In genomic region chrX:14352416-14352815, GRCm38 (mm10) we compare ENCODE assay signal across 32 mouse cellular contexts.
"Had no signal": no experiment of that assay in that cellular context is flagged by ENCODE, and none has a peak within 500 bp of the region (broad histone marks: within the 10 kb centered on the region; RNA-seq: fewer than 3 reads in every experiment).

No protein-coding gene starts in this region.

- H3K9me3 ChIP-seq: limb, embryonic 10.5 days; limb, embryonic 12.5 days; limb, embryonic 13.5 days; limb, embryonic 15.5 days; liver, embryonic 12.5 days; liver, embryonic 13.5 days; liver, embryonic 15.5 days; lung, embryonic 15.5 days; megakaryocyte, embryonic 14.5 days; midbrain, embryonic 10.5 days; midbrain, embryonic 12.5 days; midbrain, embryonic 13.5 days; midbrain, embryonic 15.5 days; neural tube, embryonic 12.5 days had no signal

- H3K27ac ChIP-seq: limb, embryonic 10.5 days; limb, embryonic 12.5 days; limb, embryonic 13.5 days; limb, embryonic 15.5 days; liver, embryonic 12.5 days; liver, embryonic 13.5 days; liver, embryonic 14.5 days; liver, embryonic 15.5 days; lung, embryonic 15.5 days; macrophage; midbrain, embryonic 10.5 days; midbrain, embryonic 12.5 days; midbrain, embryonic 13.5 days; midbrain, embryonic 15.5 days; neural tube, embryonic 12.5 days had no signal

- H3K4me3 ChIP-seq: limb, embryonic 10.5 days; limb, embryonic 12.5 days; limb, embryonic 13.5 days; limb, embryonic 15.5 days; liver, embryonic 12.5 days; liver, embryonic 13.5 days; liver, embryonic 15.5 days; lung, embryonic 15.5 days; megakaryocyte, embryonic 14.5 days; midbrain, embryonic 10.5 days; midbrain, embryonic 12.5 days; midbrain, embryonic 13.5 days; midbrain, embryonic 15.5 days; myocyte; neural tube, embryonic 12.5 days had no signal

- H3K36me3 ChIP-seq: limb, embryonic 10.5 days; limb, embryonic 12.5 days; limb, embryonic 13.5 days; limb, embryonic 15.5 days; liver, embryonic 12.5 days; liver, embryonic 13.5 days; liver, embryonic 15.5 days; lung, embryonic 15.5 days; midbrain, embryonic 10.5 days; midbrain, embryonic 12.5 days; midbrain, embryonic 13.5 days; midbrain, embryonic 15.5 days; neural tube, embryonic 12.5 days had no signal

- ATAC-seq: liver, embryonic 12.5 days; liver, postnatal 0 days; lung, postnatal 0 days; midbrain, embryonic 13.5 days; midbrain, embryonic 15.5 days; midbrain, embryonic 16.5 days had no signal

- H3K4me2 ChIP-seq: limb, embryonic 12.5 days; limb, embryonic 13.5 days; limb, embryonic 15.5 days; liver, embryonic 11.5 days; liver, embryonic 12.5 days; liver, embryonic 13.5 days; liver, embryonic 15.5 days; lung, embryonic 14.5 days; lung, embryonic 15.5 days; midbrain, embryonic 11.5 days; midbrain, embryonic 12.5 days; midbrain, embryonic 13.5 days; midbrain, embryonic 15.5 days; neural tube, embryonic 12.5 days had no signal

- H3K9ac ChIP-seq: limb, embryonic 12.5 days; limb, embryonic 13.5 days; limb, embryonic 15.5 days; liver, embryonic 12.5 days; liver, embryonic 13.5 days; liver, embryonic 14.5 days; liver, embryonic 15.5 days; liver, postnatal 0 days; lung, embryonic 14.5 days; lung, embryonic 15.5 days; midbrain, embryonic 12.5 days; midbrain, embryonic 13.5 days; midbrain, embryonic 15.5 days; neural tube, embryonic 12.5 days had no signal

- H3K4me1 ChIP-seq: limb, embryonic 10.5 days; limb, embryonic 12.5 days; limb, embryonic 13.5 days; limb, embryonic 15.5 days; liver, embryonic 12.5 days; liver, embryonic 13.5 days; liver, embryonic 15.5 days; lung, embryonic 15.5 days; megakaryocyte, embryonic 14.5 days; midbrain, embryonic 10.5 days; midbrain, embryonic 12.5 days; midbrain, embryonic 13.5 days; midbrain, embryonic 15.5 days; neural tube, embryonic 12.5 days had no signal

- DNase-seq: left cerebral cortex, postnatal 4 days; liver; liver, embryonic 13.5 days; liver, postnatal 0 days; lung, adult 18-20 months; lung, adult 2 months; lung, embryonic 14.5 days; lung, postnatal 10 days; lung, postnatal 14 days; lung, postnatal 36 days; lung, postnatal 4 days; midbrain, embryonic 14.5 days had no signal

- H3K27me3 ChIP-seq: limb, embryonic 12.5 days; limb, embryonic 13.5 days; limb, embryonic 15.5 days; liver, embryonic 12.5 days; liver, embryonic 13.5 days; liver, embryonic 15.5 days; lung, embryonic 15.5 days; megakaryocyte, embryonic 14.5 days; midbrain, embryonic 12.5 days; midbrain, embryonic 13.5 days; midbrain, embryonic 15.5 days; neural tube, embryonic 12.5 days had no signal
